Mouse (Mus musculus): ENCODE data around the gene Gm44973. TPM values are rescaled to one million over a fixed set of nuclear protein-coding genes. Genes with fewer than 3 reads are reported as not detected.

Gm44973 gene
- not detected for polyA plus RNA-seq (2015; fragmentation: Illumina TruSeq; extraction: RNeasy Lipid Tissue Mini Kit (QIAGEN cat#74804); ENCODE audit: low read depth, low replicate concordance)

DNA sequence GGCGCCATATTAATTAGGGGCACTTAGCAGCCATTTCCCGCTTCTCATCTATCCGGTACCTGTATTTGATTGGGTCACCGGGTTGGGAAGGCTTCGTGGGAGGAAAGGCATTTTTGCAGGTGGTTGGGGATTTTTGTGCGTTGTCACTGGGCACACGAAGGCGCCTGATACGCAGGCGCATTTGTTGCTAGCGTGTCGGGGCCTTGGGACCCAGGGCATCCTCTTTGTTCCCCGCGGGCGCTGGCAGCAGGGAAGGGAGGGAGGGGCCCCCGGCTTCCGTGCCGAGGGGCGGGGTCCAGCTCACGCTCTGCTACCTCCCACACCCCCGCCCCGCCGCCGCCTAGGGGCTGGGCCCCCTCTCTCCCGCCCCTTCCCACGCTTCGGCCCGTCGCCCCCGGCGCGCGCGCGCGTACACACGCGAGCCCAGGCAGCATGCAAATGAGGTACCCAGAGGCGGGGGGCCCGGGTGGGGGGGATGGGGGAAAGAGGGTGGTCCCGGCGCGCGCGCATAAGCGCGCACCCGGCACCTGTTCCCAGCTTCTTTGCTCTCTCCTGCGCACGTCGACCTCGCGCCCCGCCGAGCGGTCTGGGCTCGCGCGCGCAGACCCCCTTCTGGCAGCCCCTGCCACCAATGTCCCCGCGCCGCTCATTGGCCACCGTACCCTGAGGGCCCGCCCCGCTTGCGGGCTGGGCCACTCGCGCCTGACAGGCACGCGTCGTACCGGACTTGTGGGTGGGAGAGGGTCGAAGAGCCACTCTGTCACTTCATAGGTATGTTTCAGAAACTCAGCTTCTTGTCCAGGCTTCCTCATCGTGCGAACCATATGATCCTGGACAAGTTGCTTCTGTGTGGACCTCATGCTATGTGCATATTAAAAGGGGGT lies at the start of gene Gm44973:
Gene Gm44973 (plus strand): TSS at position 379 of the 884 bp plus-strand sequence.

DNA sequence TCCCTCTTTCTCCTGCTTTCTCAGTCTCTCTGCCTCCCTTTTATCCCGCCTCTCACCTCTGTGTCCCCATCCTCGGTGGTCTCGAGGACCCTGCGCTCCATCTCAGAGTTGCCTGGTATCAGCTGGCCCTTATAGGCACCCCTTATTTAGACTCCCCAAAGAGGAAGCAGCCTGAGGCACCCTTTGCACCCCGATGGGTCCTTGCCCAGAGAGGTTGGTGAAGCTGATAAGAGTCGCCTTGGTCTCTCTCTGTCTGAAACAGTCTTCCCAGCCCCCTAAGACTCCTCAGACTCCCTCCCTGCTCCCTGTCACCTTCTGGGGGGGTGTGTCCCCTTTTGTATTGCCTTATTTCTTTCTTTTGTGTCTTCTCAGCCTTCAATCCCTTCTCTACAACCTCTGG lies 44.2 kb upstream of the Gm44973 start, which contains the start of gene Sbk3:
Gene Sbk3 (minus strand): TSS at position 101 of the 400 bp plus-strand sequence.

GRCm38 (mm10) chr7:4996003-4996895 lies 19.0 kb upstream of the Gm44973 start, which contains the start of gene Zfp579:
Gene Zfp579, minus strand, starts transcription at chr7:4996158.

DNA sequence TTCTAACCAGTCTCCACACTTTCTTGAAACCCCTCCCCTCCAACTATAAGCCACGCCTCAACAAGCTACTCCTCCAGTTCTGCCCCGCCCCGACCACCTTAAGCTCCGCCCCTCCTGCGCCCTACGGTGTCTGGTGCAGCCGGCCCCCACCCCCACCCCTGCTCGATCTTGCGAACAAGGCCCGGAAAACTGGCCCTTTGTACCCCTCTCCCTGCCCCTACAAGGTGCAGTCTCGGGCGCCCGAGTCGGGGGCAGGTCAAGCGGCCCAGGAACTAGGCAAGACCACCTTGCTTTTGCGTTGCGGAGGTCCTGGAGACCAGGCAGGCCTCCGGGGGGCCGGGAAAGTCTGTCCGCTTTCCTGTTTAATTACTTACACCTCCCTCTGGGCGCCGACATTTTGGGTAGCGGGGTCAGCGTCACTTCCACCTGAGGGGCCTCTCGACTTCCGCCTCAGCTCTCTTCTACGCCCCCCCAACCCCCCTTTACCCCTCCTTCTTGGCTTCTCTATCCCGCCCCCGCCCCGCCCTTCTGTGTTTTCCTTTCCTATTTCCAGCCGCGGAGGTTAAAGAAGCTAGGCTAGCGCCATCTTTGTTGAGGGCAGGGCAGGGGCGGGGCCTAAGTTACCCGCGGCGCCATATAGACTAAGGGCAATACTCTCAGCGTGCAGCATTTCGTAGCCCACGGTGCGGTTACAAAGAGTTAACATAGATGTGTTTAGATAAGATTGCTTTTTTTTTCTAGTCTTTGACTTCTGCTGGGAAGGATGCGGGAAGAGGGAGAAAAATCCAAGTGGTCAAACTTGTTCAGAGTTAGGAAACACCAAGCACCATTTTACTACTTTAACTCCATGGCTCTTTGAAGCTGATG lies 812 bp upstream of the Gm44973 start, which contains the start of the genes Zfp524 and Fiz1:
Gene Zfp524 (plus strand): TSS at position 165 of the 867 bp plus-strand sequence.
Gene Fiz1 (minus strand): TSS at position 447 of the 867 bp plus-strand sequence.

GRCm38 (mm10) chr7:5020000-5020681 lies 4.8 kb downstream of the Gm44973 start, which contains the start of the genes Zfp865 and Ccdc106:
Gene Zfp865, plus strand, starts transcription at chr7:5020376.
Gene Ccdc106, plus strand, starts transcription at chr7:5020553.

GRCm38 (mm10) chr7:5033818-5034217 lies 18.5 kb downstream of the Gm44973 start, which contains the start of gene 4632433K11Rik:
Gene 4632433K11Rik, plus strand, starts transcription at chr7:5034118.

DNA sequence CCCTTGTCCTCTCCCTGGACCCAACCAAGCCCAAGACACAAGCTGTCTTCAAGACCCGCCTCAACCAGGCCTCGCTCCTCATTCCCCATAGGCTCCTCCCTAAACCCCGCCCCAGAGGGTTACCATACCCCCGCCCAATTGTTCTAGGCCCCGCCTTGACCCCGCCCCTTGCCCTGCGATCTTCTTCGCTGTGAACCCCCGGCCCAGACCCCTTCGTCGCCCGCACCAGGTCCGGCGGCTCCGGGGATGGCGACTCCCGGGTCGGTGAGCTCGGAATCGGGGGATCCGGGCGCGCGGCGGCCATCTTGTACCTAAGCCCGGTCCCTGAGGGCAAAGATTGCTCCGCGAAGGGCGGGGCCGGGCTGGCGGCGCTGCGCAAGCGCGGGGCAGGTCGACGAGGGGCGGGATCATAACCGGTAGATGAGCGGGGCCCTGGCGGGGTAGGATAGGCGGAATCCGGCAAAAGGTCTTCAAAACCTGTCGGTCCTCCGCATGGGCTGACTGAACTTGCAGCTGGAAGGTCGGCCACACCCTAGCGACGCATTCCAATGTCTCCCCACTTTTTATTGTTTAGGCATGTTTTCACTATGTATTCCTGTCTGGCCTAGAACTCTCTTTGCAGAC lies 22.9 kb downstream of the Gm44973 start, which contains the start of gene Zfp784:
Gene Zfp784 (minus strand): TSS at position 338 of the 624 bp plus-strand sequence.

DNA sequence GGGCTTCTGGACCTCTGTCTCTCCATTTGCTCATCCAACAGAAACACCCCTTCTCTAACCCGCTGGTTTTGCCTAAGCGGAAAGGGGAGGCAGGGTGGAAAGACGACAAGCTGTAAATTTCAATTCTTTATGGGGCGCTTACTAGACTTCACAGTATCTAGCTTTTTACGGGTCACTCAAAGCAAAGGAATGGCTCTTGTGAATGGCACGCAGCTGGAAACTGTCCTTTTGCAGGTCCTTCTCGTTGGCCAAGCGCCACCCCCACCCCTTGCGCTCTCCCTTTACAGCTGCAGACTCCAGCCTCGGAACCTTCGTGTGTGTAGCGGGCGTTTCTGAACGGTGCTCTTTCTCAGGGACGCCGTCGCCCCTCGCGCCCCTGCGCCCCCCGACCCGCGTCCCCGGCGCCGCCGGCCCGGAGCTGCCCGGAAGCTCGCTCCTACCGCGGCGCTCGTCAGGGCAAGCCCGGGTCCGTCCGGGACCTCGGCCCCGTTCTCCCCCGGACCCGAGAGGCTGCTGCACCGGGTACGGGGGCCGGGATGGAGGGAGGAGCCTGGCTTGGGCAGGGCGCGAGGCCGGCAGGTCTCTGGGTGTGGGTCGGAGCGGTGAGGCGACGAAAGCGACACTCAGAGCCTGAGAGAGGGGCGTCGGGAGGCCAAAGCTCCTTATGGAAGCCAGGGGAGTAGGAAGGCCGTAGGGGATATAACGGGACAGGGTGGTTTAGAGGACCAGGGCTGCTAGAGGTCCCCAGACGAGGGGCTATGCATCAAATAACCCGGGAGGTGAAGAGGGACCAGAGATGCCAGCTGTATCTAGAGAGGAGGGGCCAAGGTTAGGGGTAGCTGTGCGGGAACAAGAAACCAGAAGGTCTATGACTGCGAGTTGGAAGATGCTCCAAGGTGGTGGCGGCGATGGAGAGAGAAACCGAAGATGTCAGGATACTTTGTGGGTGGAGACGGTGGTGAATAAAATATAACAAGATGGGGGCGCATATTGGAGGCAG lies 36.2 kb downstream of the Gm44973 start, which contains the start of gene Zfp580:
Gene Zfp580 (plus strand): TSS at position 346 of the 1,000 bp plus-strand sequence.

DNA sequence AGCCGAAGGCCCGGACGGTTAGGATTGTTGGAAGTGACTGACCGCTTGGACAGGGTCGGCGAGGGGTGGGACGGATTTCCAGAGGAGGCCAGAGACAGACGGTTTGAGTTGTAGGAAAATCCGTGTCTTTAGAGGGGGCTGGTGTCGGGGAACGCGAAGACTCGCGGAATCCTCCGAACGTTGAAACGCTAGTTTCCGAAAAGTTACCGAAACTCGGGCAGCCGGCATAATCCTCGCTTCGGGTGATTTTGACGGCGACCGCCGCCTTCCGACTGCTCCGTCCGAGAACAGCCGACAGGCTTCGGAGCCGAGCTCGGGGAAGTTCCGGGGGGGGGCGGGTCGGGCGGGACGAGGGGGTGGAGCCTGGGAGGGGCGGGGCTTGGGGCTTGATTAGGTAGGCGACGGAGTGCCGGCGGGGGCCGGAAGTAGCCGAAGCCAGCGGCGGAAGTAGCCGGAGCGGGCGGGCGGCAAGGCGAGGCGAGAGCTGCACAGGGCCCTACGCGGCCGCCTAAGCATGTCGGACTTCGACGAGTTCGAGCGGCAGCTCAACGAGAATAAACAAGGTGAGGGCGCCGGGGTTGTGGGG lies 46.6 kb downstream of the Gm44973 start, which contains the start of gene U2af2:
Gene U2af2 (plus strand): TSS at position 370 of the 586 bp plus-strand sequence.

GRCm38 (mm10) chr7:5080010-5080751 lies 64.9 kb downstream of the Gm44973 start, which contains the start of gene Epn1:
Gene Epn1, plus strand, starts transcription at chr7:5080235.

Other genes with a start within 250 kb of the Gm44973 start
- not detected for gene Fam71e2, start 244.2 kb upstream of the Gm44973 start, polyA plus RNA-seq (2015; fragmentation: Illumina TruSeq; extraction: RNeasy Lipid Tissue Mini Kit (QIAGEN cat#74804); ENCODE audit: low read depth, low replicate concordance)
- gene Il11, start 232.6 kb upstream of the Gm44973 start, polyA plus RNA-seq (2015; fragmentation: Illumina TruSeq; extraction: RNeasy Lipid Tissue Mini Kit (QIAGEN cat#74804); ENCODE audit: low read depth, low replicate concordance): 0.67 TPM
- not detected for gene Tmem190, start 232.6 kb upstream of the Gm44973 start, polyA plus RNA-seq (2015; fragmentation: Illumina TruSeq; extraction: RNeasy Lipid Tissue Mini Kit (QIAGEN cat#74804); ENCODE audit: low read depth, low replicate concordance)
- 1.4 TPM for gene Tmem238, start 225.8 kb upstream of the Gm44973 start, polyA plus RNA-seq (2015; fragmentation: Illumina TruSeq; extraction: RNeasy Lipid Tissue Mini Kit (QIAGEN cat#74804); ENCODE audit: low read depth, low replicate concordance)
- 466 TPM for gene Rpl28, start 222.6 kb upstream of the Gm44973 start, polyA plus RNA-seq (2015; fragmentation: Illumina TruSeq; extraction: RNeasy Lipid Tissue Mini Kit (QIAGEN cat#74804); ENCODE audit: low read depth, low replicate concordance)
- gene Ube2s, start 202.9 kb upstream of the Gm44973 start, polyA plus RNA-seq (2015; fragmentation: Illumina TruSeq; extraction: RNeasy Lipid Tissue Mini Kit (QIAGEN cat#74804); ENCODE audit: low read depth, low replicate concordance): 175 TPM
- 75.7 TPM for gene Shisa7, start 170.8 kb upstream of the Gm44973 start, polyA plus RNA-seq (2015; fragmentation: Illumina TruSeq; extraction: RNeasy Lipid Tissue Mini Kit (QIAGEN cat#74804); ENCODE audit: low read depth, low replicate concordance)
- 10.4 TPM for gene Isoc2b, start 145.2 kb upstream of the Gm44973 start, polyA plus RNA-seq (2015; fragmentation: Illumina TruSeq; extraction: RNeasy Lipid Tissue Mini Kit (QIAGEN cat#74804); ENCODE audit: low read depth, low replicate concordance)
- gene Isoc2a, start 138.3 kb upstream of the Gm44973 start, polyA plus RNA-seq (2015; fragmentation: Illumina TruSeq; extraction: RNeasy Lipid Tissue Mini Kit (QIAGEN cat#74804); ENCODE audit: low read depth, low replicate concordance): 16.9 TPM
- not detected for gene Gm36210, start 109.0 kb upstream of the Gm44973 start, polyA plus RNA-seq (2015; fragmentation: Illumina TruSeq; extraction: RNeasy Lipid Tissue Mini Kit (QIAGEN cat#74804); ENCODE audit: low read depth, low replicate concordance)
- 5.6 TPM for gene Zfp628, start 100.3 kb upstream of the Gm44973 start, polyA plus RNA-seq (2015; fragmentation: Illumina TruSeq; extraction: RNeasy Lipid Tissue Mini Kit (QIAGEN cat#74804); ENCODE audit: low read depth, low replicate concordance)
- gene Nat14, start 93.5 kb upstream of the Gm44973 start, polyA plus RNA-seq (2015; fragmentation: Illumina TruSeq; extraction: RNeasy Lipid Tissue Mini Kit (QIAGEN cat#74804); ENCODE audit: low read depth, low replicate concordance): 103 TPM
- gene Ssc5d, start 89.7 kb upstream of the Gm44973 start, polyA plus RNA-seq (2015; fragmentation: Illumina TruSeq; extraction: RNeasy Lipid Tissue Mini Kit (QIAGEN cat#74804); ENCODE audit: low read depth, low replicate concordance): 1.2 TPM
- 0.45 TPM for gene Sbk2, start 51.1 kb upstream of the Gm44973 start, polyA plus RNA-seq (2015; fragmentation: Illumina TruSeq; extraction: RNeasy Lipid Tissue Mini Kit (QIAGEN cat#74804); ENCODE audit: low read depth, low replicate concordance)
- 1.1 TPM for gene Sbk3, start 44.3 kb upstream of the Gm44973 start, polyA plus RNA-seq (2015; fragmentation: Illumina TruSeq; extraction: RNeasy Lipid Tissue Mini Kit (QIAGEN cat#74804); ENCODE audit: low read depth, low replicate concordance)
- 16.7 TPM for gene Zfp579, start 19.3 kb upstream of the Gm44973 start, polyA plus RNA-seq (2015; fragmentation: Illumina TruSeq; extraction: RNeasy Lipid Tissue Mini Kit (QIAGEN cat#74804); ENCODE audit: low read depth, low replicate concordance)
- gene Zfp524, start 1.1 kb upstream of the Gm44973 start, polyA plus RNA-seq (2015; fragmentation: Illumina TruSeq; extraction: RNeasy Lipid Tissue Mini Kit (QIAGEN cat#74804); ENCODE audit: low read depth, low replicate concordance): 10.3 TPM
- 15.9 TPM for gene Fiz1, start 799 bp upstream of the Gm44973 start, polyA plus RNA-seq (2015; fragmentation: Illumina TruSeq; extraction: RNeasy Lipid Tissue Mini Kit (QIAGEN cat#74804); ENCODE audit: low read depth, low replicate concordance)
- 17.7 TPM for gene Zfp865, start 4.9 kb downstream of the Gm44973 start, polyA plus RNA-seq (2015; fragmentation: Illumina TruSeq; extraction: RNeasy Lipid Tissue Mini Kit (QIAGEN cat#74804); ENCODE audit: low read depth, low replicate concordance)
- 63.8 TPM for gene Ccdc106, start 5.1 kb downstream of the Gm44973 start, polyA plus RNA-seq (2015; fragmentation: Illumina TruSeq; extraction: RNeasy Lipid Tissue Mini Kit (QIAGEN cat#74804); ENCODE audit: low read depth, low replicate concordance)
- not detected for gene 4632433K11Rik, start 18.6 kb downstream of the Gm44973 start, polyA plus RNA-seq (2015; fragmentation: Illumina TruSeq; extraction: RNeasy Lipid Tissue Mini Kit (QIAGEN cat#74804); ENCODE audit: low read depth, low replicate concordance)
- gene Zfp784, start 22.9 kb downstream of the Gm44973 start, polyA plus RNA-seq (2015; fragmentation: Illumina TruSeq; extraction: RNeasy Lipid Tissue Mini Kit (QIAGEN cat#74804); ENCODE audit: low read depth, low replicate concordance): 6.4 TPM
- gene Zfp580, start 36.0 kb downstream of the Gm44973 start, polyA plus RNA-seq (2015; fragmentation: Illumina TruSeq; extraction: RNeasy Lipid Tissue Mini Kit (QIAGEN cat#74804); ENCODE audit: low read depth, low replicate concordance): 17.7 TPM
- 167 TPM for gene U2af2, start 46.6 kb downstream of the Gm44973 start, polyA plus RNA-seq (2015; fragmentation: Illumina TruSeq; extraction: RNeasy Lipid Tissue Mini Kit (QIAGEN cat#74804); ENCODE audit: low read depth, low replicate concordance)
- 312 TPM for gene Epn1, start 64.7 kb downstream of the Gm44973 start, polyA plus RNA-seq (2015; fragmentation: Illumina TruSeq; extraction: RNeasy Lipid Tissue Mini Kit (QIAGEN cat#74804); ENCODE audit: low read depth, low replicate concordance)
- gene Rfpl4, start 101.5 kb downstream of the Gm44973 start, polyA plus RNA-seq (2015; fragmentation: Illumina TruSeq; extraction: RNeasy Lipid Tissue Mini Kit (QIAGEN cat#74804); ENCODE audit: low read depth, low replicate concordance): not detected
- gene Rasl2-9, start 110.5 kb downstream of the Gm44973 start, polyA plus RNA-seq (2015; fragmentation: Illumina TruSeq; extraction: RNeasy Lipid Tissue Mini Kit (QIAGEN cat#74804); ENCODE audit: low read depth, low replicate concordance): 0.49 TPM
- gene Vmn1r55, start 134.2 kb downstream of the Gm44973 start, polyA plus RNA-seq (2015; fragmentation: Illumina TruSeq; extraction: RNeasy Lipid Tissue Mini Kit (QIAGEN cat#74804); ENCODE audit: low read depth, low replicate concordance): not detected
- gene Vmn1r56, start 181.3 kb downstream of the Gm44973 start, polyA plus RNA-seq (2015; fragmentation: Illumina TruSeq; extraction: RNeasy Lipid Tissue Mini Kit (QIAGEN cat#74804); ENCODE audit: low read depth, low replicate concordance): not detected
- gene Vmn1r57, start 203.0 kb downstream of the Gm44973 start, polyA plus RNA-seq (2015; fragmentation: Illumina TruSeq; extraction: RNeasy Lipid Tissue Mini Kit (QIAGEN cat#74804); ENCODE audit: low read depth, low replicate concordance): not detected

All from brain, adult 10 weeks (tissue).